Mouse (Mus musculus) MEL (cell line): ENCODE data around the gene Fam160b1.

Experiments used
- GABPA ChIP-seq: IDR thresholded peaks from 2 replicates; pipeline ENCODE4 v1.6.1; 2012; ENCODE audit warnings: low read depth, mild to moderate bottlenecking, inconsistent platforms, low read length, improper control_type of control experiment, moderate library complexity
- MYB ChIP-seq: IDR thresholded peaks from 2 replicates; pipeline ENCODE4 v1.6.1; 2011; ENCODE audit warnings: mild to moderate bottlenecking, low read depth, low read length, improper control_type of control experiment

DNA sequence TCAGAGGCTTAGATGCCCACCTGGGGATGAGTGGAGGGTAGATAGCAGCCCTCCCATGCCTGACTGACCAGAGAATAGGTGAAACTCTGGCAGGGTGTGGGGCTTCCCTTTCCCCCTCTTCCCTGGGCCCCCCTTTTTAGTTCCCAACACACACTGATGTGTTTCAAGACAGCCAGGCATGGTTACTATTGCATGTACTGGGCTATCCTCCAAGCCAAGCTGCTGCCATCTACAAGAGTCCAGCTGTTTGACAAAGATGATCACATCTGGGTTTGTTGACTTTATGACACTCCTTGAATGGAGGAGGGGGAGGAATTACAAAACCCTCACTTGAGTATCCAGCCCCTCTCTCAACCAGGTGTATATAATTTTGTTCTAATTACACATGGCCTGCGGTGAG lies 47.5 kb downstream of the Fam160b1 start:
- TF ChIP-seq GABPA (no peak), MYB (no peak)
